Mouse (Mus musculus) megakaryocyte, embryonic 14.5 days (primary cell): ENCODE results near the gene 1700056E22Rik.

Experiments used
- FLI1 ChIP-seq: IDR thresholded peaks from 2 replicates; pipeline ENCODE4 v1.6.1; 2012; ENCODE audit warnings: low read length, inconsistent platforms, mixed read lengths
- GATA1 ChIP-seq: IDR thresholded peaks from 3 replicates; pipeline ENCODE4 v1.6.1; 2012; ENCODE audit warnings: mixed read lengths, low read length, inconsistent platforms, borderline replicate concordance

DNA sequence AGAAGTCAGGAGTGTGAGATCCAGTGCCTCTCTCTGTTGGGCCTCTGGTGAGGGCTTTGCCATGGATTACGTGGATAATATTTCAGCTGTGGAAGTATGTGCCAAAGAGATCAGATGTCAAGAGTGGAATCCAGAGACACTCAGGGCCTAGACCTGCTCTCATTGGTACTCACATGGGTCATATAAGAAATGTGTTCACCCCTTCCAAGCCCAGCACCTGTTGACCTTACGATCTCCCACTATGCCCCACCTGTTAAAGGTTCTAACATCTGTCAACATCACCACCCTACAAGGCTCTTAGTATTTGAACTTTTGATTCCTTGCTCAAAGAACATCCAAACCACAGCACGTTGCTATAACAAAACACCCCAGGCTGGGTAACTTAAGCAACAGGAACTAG, 25.7 kb upstream of the 1700056E22Rik start:
- no peak for TF ChIP-seq FLI1
- no peak for TF ChIP-seq GATA1
